Mouse (Mus musculus) midbrain, postnatal 0 days (tissue): Measurements from ENCODE around the gene Emc6. TPM values are rescaled to one million over a fixed set of nuclear protein-coding genes. Genes with fewer than 3 reads are reported as not detected.

ENCODE experiments used
- ATAC-seq: fragments of 200-750 bp; cut with Nextera tagmentation; 2 replicates; pipeline ENCODE4 v1.8.0; 2017; ENCODE audit warnings: moderate number of reproducible peaks, mild to moderate bottlenecking, moderate TSS enrichment, moderate library complexity; ENCODE audit not compliant: low FRiP score
- DNase-seq: peaks from one replicate; pipeline ENCODE4 v3.0.0-alpha.2; 2015; ENCODE audit warnings: low spot score
- H3K27ac ChIP-seq: fragments of 300-500 bp; sonication (generic); 2 replicates; pipeline ENCODE4 v1.5.1; 2014; ENCODE audit warnings: low read depth, mild to moderate bottlenecking, low read length, mixed read lengths
- H3K27me3 ChIP-seq: fragments of 300-500 bp; sonication (generic); 2 replicates; pipeline ENCODE4 v1.6.1; 2014; ENCODE audit warnings: low read length, control low read depth, mixed read lengths; ENCODE audit not compliant: insufficient read depth
- H3K36me3 ChIP-seq: fragments of 300-500 bp; sonication (generic); 2 replicates; pipeline ENCODE4 v1.6.1; 2014; ENCODE audit warnings: low read length, control low read depth, mixed read lengths; ENCODE audit not compliant: insufficient read depth
- H3K4me1 ChIP-seq: fragments of 300-500 bp; sonication (generic); 2 replicates; pipeline ENCODE4 v1.6.1; 2014; ENCODE audit warnings: mild to moderate bottlenecking, control low read depth, antibody characterized with exemption, low read length, mixed read lengths; ENCODE audit not compliant: insufficient read depth
- H3K4me2 ChIP-seq: fragments of 300-500 bp; sonication (generic); 2 replicates; pipeline ENCODE4 v1.6.1; 2014; ENCODE audit warnings: low read depth, mild to moderate bottlenecking, low read length, mixed read lengths; ENCODE audit not compliant: poor library complexity, severe bottlenecking
- H3K4me3 ChIP-seq: fragments of 300-500 bp; sonication (generic); 2 replicates; pipeline ENCODE4 v1.5.1; 2014; ENCODE audit warnings: low read depth, mild to moderate bottlenecking, low read length, moderate library complexity
- H3K9ac ChIP-seq: fragments of 300-500 bp; sonication (generic); replicated peaks from 2 replicates; pipeline ENCODE4 v1.6.1; 2014; ENCODE audit warnings: mild to moderate bottlenecking, low read length, moderate library complexity, mixed read lengths; ENCODE audit not compliant: poor library complexity, severe bottlenecking
- H3K9me3 ChIP-seq: fragments of 300-500 bp; sonication (generic); 2 replicates; pipeline ENCODE4 v1.6.1; 2016; ENCODE audit warnings: low read length, control low read depth
- CTCF ChIP-seq: IDR thresholded peaks from 2 replicates; pipeline ENCODE4 v1.5.1; 2016; ENCODE audit warnings: antibody characterized with exemption, mild to moderate bottlenecking
- WGBS: fragments of 180-500 bp; shearing (Covaris S2); extraction: QIAGEN DNeasy Blood & Tissue Kit; methylation state at CpG from one replicate; pipeline ENCODE4 v1.1.7; 2014; 5-methylcytosine and 5-hydroxymethylcytosine counted together
- polyA plus RNA-seq: library from polyadenylated mRNA; unstranded; fragments of >200 nt; fragmentation: Nextera tagmentation; extraction: Ambion mirVana; gene quantifications from 2 replicates; pipeline ENCODE4 v1.2.1, GENCODE M21; 2015
- total RNA-seq: library from RNA; depleted of rRNA; stranded (reverse); fragments of >200 nt; gene quantifications from 2 replicates; pipeline ENCODE4 v1.2.3, GENCODE M21; 2014; rRNA removed

The Emc6 gene
- total and polyA plus RNA-seq, 2 experiments from 2014 or later: 141 to 182 TPM

DNA sequence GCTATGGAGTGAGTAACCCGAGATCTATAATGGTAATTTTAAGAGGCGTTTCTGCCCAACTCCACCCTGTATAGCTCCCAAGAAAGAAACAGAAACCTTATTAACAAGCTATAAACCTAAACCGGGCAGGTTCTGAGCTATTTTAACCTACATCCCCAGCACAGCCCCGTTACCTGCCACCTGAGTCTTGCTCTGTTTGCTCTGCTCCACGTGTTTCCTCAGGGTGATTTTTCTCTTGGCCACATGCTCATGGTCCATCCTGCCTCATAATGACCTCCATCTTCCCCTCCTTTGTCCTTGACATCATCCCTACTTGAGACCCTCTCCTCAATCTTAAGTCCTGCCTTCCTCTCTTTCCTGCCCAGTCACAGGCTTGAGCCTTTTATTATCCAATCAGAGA, 42.6 kb downstream of the Emc6 start:
- ATAC-seq: no peak
- H3K4me1 ChIP-seq: 0 out of 2 replicates have a peak, but pooled peaks cover 4% of the 10 kb centered on the region
- no peaks in the 10 kb centered on the region for H3K36me3 ChIP-seq
- H3K4me3 ChIP-seq: no peak overlapping the region
- 92% methylated on average over 5 of the region's 5 CpGs for WGBS
- no peak for DNase-seq
- H3K27me3 ChIP-seq: no peaks in the 10 kb centered on the region
- H3K9me3 ChIP-seq: no peaks in the 10 kb centered on the region
- no peak overlapping the region for H3K4me2 ChIP-seq
- no peak overlapping the region for H3K27ac ChIP-seq
- no peak overlapping the region for H3K9ac ChIP-seq
- no peak for TF ChIP-seq CTCF

DNA sequence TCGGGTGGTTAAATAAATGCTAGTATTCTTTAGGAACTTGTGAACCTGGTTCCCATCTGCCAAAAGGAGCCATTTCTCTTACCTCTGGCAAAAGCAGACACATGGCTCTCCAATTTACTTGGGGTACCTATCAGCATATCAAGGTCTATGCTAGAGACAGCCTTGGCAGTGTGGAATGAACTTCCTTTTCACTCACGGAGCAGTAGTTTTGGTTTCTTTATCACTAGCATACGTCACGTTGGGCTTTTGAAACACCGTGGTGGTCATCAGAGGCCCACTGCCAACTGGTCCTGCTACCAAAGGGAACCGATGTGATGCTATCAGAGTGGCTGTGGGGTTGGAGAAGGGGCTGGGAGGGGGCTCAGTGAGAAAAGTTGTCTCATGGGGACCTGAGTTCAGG, 43.8 kb downstream of the Emc6 start:
- no peak for DNase-seq
- Histone ChIP-seq H3K4me3 (no peak overlapping the region), H3K27me3 (no peaks in the 10 kb centered on the region), H3K4me2 (no peak overlapping the region), H3K36me3 (no peaks in the 10 kb centered on the region), H3K9ac (no peak overlapping the region), H3K27ac (no peak overlapping the region), H3K4me1 (0 out of 2 replicates have a peak, but pooled peaks cover 4% of the 10 kb centered on the region), H3K9me3 (no peaks in the 10 kb centered on the region)
- over 99% methylated on average over 6 of the region's 6 CpGs for WGBS
- no peak for TF ChIP-seq CTCF
- ATAC-seq: no peak

DNA sequence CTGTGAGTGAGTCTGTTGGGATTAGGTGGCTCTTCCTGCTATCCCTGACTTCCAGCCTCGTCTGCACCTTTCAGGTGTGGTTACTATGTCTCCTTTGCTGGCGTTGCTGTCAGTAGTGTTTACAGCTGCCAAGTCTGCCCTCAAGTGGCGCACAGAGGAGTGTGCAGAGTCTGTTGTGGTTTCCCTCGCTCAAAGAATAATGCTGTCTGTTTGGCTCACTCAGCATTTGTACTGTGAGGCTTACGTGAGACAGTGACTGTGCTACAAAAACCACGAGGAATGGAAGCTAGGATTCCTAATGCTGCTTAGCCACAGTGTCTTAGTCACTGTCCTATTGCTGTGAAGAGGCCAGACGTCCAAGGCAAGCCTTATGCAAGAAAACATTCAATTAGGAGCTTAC, 45.8 kb downstream of the Emc6 start:
- DNase-seq (peak; percentile 39), ATAC-seq (no peak)
- no peaks in the 10 kb centered on the region for H3K27me3 ChIP-seq
- H3K4me1 ChIP-seq: no peaks in the 10 kb centered on the region
- H3K36me3 ChIP-seq: no peaks in the 10 kb centered on the region
- no peak overlapping the region for H3K4me2 ChIP-seq
- no peaks in the 10 kb centered on the region for H3K9me3 ChIP-seq
- peak; percentile 63 for TF ChIP-seq CTCF
- H3K9ac ChIP-seq: no peak overlapping the region
- 81% methylated on average over 7 of the region's 7 CpGs for WGBS
- H3K27ac ChIP-seq: no peak overlapping the region
- H3K4me3 ChIP-seq: no peak overlapping the region

DNA sequence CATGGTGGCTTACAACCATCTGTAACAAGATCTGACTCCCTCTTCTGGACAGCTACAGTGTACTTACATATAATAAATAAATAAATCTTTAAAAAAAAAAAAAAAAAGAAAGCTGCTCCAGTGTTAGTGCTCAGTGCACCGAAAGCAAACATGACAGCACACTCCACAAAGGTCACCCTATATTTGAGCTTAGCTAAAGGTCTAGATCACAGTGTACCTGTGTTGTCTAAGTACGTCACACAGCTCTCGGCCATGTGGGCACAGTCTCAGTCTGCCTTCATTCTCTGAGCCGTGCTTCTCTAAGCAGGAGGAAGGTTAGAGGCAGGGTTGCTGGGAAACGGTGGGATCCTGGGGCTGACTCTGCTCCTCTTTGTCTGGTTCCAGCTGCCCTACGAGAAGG, 50.3 kb downstream of the Emc6 start:
- WGBS: 89% methylated on average over 6 of the region's 6 CpGs
- TF ChIP-seq CTCF: no peak
- Histone ChIP-seq H3K27ac (no peak overlapping the region), H3K27me3 (no peaks in the 10 kb centered on the region), H3K9me3 (no peaks in the 10 kb centered on the region), H3K36me3 (no peaks in the 10 kb centered on the region), H3K4me1 (no peaks in the 10 kb centered on the region), H3K4me3 (no peak overlapping the region), H3K4me2 (no peak overlapping the region), H3K9ac (no peak overlapping the region)
- no peak for DNase-seq
- no peak for ATAC-seq

Other genes starting within 250 kb of the Emc6 start
- gene Atp2a3, start 215.9 kb downstream of the Emc6 start, total RNA-seq: 2.5 and 3.6 TPM in 2 replicates
- 2.3 and 2.7 TPM in 2 replicates for gene Atp2a3, start 215.9 kb downstream of the Emc6 start, polyA plus RNA-seq
- gene P2rx1, start 177.9 kb downstream of the Emc6 start, total RNA-seq: 0.42 and 0.55 TPM in 2 replicates
- 0.16 and 0.39 TPM in 2 replicates for gene P2rx1, start 177.9 kb downstream of the Emc6 start, polyA plus RNA-seq
- 26.7 and 28.6 TPM in 2 replicates for gene Camkk1, start 158.0 kb downstream of the Emc6 start, total RNA-seq
- gene Camkk1, start 158.0 kb downstream of the Emc6 start, polyA plus RNA-seq: 27.7 and 30.2 TPM in 2 replicates
- 7.2 and 11.7 TPM in 2 replicates for gene Ncbp3, start 129.3 kb downstream of the Emc6 start, total RNA-seq
- gene Ncbp3, start 129.3 kb downstream of the Emc6 start, polyA plus RNA-seq: 6.1 and 7.9 TPM in 2 replicates
- gene Itgae, start 86.5 kb downstream of the Emc6 start, total RNA-seq: 0.05 TPM in 1 of 2 replicates, not detected in the other
- gene Itgae, start 86.5 kb downstream of the Emc6 start, polyA plus RNA-seq: 0.09 and 0.10 TPM in 2 replicates
- 0.60 and 1.4 TPM in 2 replicates for gene Haspin, start 38.7 kb downstream of the Emc6 start, total RNA-seq
- 0.97 and 1.3 TPM in 2 replicates for gene Haspin, start 38.7 kb downstream of the Emc6 start, polyA plus RNA-seq
- gene P2rx5, start 16.6 kb downstream of the Emc6 start, total RNA-seq: 1.1 TPM in 1 of 2 replicates, not detected in the other
- 0.28 and 0.50 TPM in 2 replicates for gene P2rx5, start 16.6 kb downstream of the Emc6 start, polyA plus RNA-seq
- gene Tax1bp3, start within 50 bp of the Emc6 start, total RNA-seq: 43.8 and 55.6 TPM in 2 replicates
- gene Tax1bp3, start within 50 bp of the Emc6 start, polyA plus RNA-seq: 91.0 and 100 TPM in 2 replicates
- gene Ctns, start 22.0 kb upstream of the Emc6 start, total RNA-seq: 21.5 and 22.9 TPM in 2 replicates
- 13.0 and 13.3 TPM in 2 replicates for gene Ctns, start 22.0 kb upstream of the Emc6 start, polyA plus RNA-seq
- 2.2 and 2.7 TPM in 2 replicates for gene Shpk, start 22.4 kb upstream of the Emc6 start, total RNA-seq
- gene Shpk, start 22.4 kb upstream of the Emc6 start, polyA plus RNA-seq: 2.2 and 2.3 TPM in 2 replicates
- gene Trpv1, start 57.3 kb upstream of the Emc6 start, total RNA-seq: 0.33 and 0.42 TPM in 2 replicates
- 0.31 and 0.47 TPM in 2 replicates for gene Trpv1, start 57.3 kb upstream of the Emc6 start, polyA plus RNA-seq
- gene Trpv3, start 90.4 kb upstream of the Emc6 start, total RNA-seq: 0.27 and 0.66 TPM in 2 replicates
- 0.20 and 0.31 TPM in 2 replicates for gene Trpv3, start 90.4 kb upstream of the Emc6 start, polyA plus RNA-seq
- gene Aspa, start 152.6 kb upstream of the Emc6 start, total RNA-seq: 3.0 and 3.9 TPM in 2 replicates
- 4.2 and 5.0 TPM in 2 replicates for gene Aspa, start 152.6 kb upstream of the Emc6 start, polyA plus RNA-seq
- not detected in 2 replicates for gene Gm49340, start 152.7 kb upstream of the Emc6 start, total RNA-seq
- not detected in 2 replicates for gene Gm49340, start 152.7 kb upstream of the Emc6 start, polyA plus RNA-seq
- not detected in 2 replicates for gene Spata22, start 152.7 kb upstream of the Emc6 start, total RNA-seq
- gene Spata22, start 152.7 kb upstream of the Emc6 start, polyA plus RNA-seq: 0.16 and 0.31 TPM in 2 replicates
- gene Olfr20, start 173.7 kb upstream of the Emc6 start, total RNA-seq: not detected in 2 replicates
- gene Olfr20, start 173.7 kb upstream of the Emc6 start, polyA plus RNA-seq: not detected in 2 replicates
- not detected in 2 replicates for gene Olfr376, start 194.2 kb upstream of the Emc6 start, total RNA-seq
- not detected in 2 replicates for gene Olfr376, start 194.2 kb upstream of the Emc6 start, polyA plus RNA-seq
- not detected in 2 replicates for gene Olfr1, start 222.6 kb upstream of the Emc6 start, total RNA-seq
- gene Olfr1, start 222.6 kb upstream of the Emc6 start, polyA plus RNA-seq: not detected in 2 replicates